Mouse (Mus musculus) right cerebral cortex, postnatal 14 days (tissue): Measurements from ENCODE around the gene Tmem159.

Source experiments
- DNase-seq: peaks from one replicate; pipeline ENCODE4 v3.0.0; 2022

The Tmem159 gene

GRCm38 (mm10) chr7:120145191-120145590 lies 43.0 kb downstream of the Tmem159 start, which contains the start of gene Zp2:
Gene Zp2 (minus strand): TSS chr7:120145291.
- DNase-seq = no peak

- no peak for DNase-seq
These were observed 48.1 kb downstream of the Tmem159 start for GRCm38 (mm10) chr7:120150257-120150656.

GRCm38 (mm10) chr7:120150898-120151297 lies 48.7 kb downstream of the Tmem159 start:
- DNase-seq = no peak

- DNase-seq = no peak
These were observed 54.8 kb downstream of the Tmem159 start for GRCm38 (mm10) chr7:120156841-120157409.

GRCm38 (mm10) chr7:120157575-120158061 lies 55.5 kb downstream of the Tmem159 start:
- DNase-seq = no peak

GRCm38 (mm10) chr7:120158121-120158613 lies 56.0 kb downstream of the Tmem159 start:
- no peak for DNase-seq

- DNase-seq = no peak
These were observed 61.6 kb downstream of the Tmem159 start for GRCm38 (mm10) chr7:120163581-120164251.
